Mouse (Mus musculus) hindbrain, embryonic 14.5 days (tissue): ENCODE measurements at regions not wholly inside any gene's neighbourhood (a gene's known extent, or its start where the extent isn't known, plus 50 kb on each side); places are given as distances from the start of the nearest gene placed in this dataset.
A peak's percentile ranks its signal among the peaks of the same experiment; 100 is the strongest.

ENCODE experiments used
- ATAC-seq: fragments of 200-750 bp; cut with Nextera tagmentation; 2 replicates; pipeline ENCODE4 v1.8.0; 2017; ENCODE audit warnings: moderate number of reproducible peaks, mild to moderate bottlenecking, moderate TSS enrichment, moderate library complexity; ENCODE audit not compliant: low FRiP score
- DNase-seq: peaks from one replicate; pipeline ENCODE4 v3.0.0-alpha.2; 2015; ENCODE audit warnings: low spot score
- H3K27ac ChIP-seq: fragments of 300-500 bp; sonication (generic); 2 replicates; pipeline ENCODE4 v1.5.1; 2014; ENCODE audit warnings: mild to moderate bottlenecking, moderate library complexity
- H3K27me3 ChIP-seq: fragments of 300-500 bp; sonication (generic); 2 replicates; pipeline ENCODE4 v1.6.1; 2014; ENCODE audit warnings: mild to moderate bottlenecking, low read length, mixed read lengths; ENCODE audit not compliant: control insufficient read depth, insufficient read depth
- H3K36me3 ChIP-seq: fragments of 300-500 bp; sonication (generic); replicated peaks from 2 replicates; pipeline ENCODE4 v1.6.1; 2014; ENCODE audit not compliant: control insufficient read depth, insufficient read depth
- H3K4me1 ChIP-seq: fragments of 300-500 bp; sonication (generic); replicated peaks from 2 replicates; pipeline ENCODE4 v1.6.1; 2014; ENCODE audit warnings: antibody characterized with exemption, low read length, mixed read lengths; ENCODE audit not compliant: control insufficient read depth, insufficient read depth
- H3K4me2 ChIP-seq: fragments of 300-500 bp; sonication (generic); replicated peaks from 2 replicates; pipeline ENCODE4 v1.6.1; 2014; ENCODE audit warnings: mild to moderate bottlenecking, moderate library complexity
- H3K4me3 ChIP-seq: fragments of 300-500 bp; sonication (generic); replicated peaks from 2 replicates; pipeline ENCODE4 v1.5.1; 2014; ENCODE audit warnings: mild to moderate bottlenecking, low read length
- H3K9ac ChIP-seq: fragments of 300-500 bp; sonication (generic); 2 replicates; pipeline ENCODE4 v1.6.1; 2014
- H3K9me3 ChIP-seq: fragments of 300-500 bp; sonication (generic); 2 replicates; pipeline ENCODE4 v1.6.1; 2016; ENCODE audit warnings: low read length; ENCODE audit not compliant: control insufficient read depth
- WGBS: fragments of 180-500 bp; shearing (Covaris S2); extraction: QIAGEN DNeasy Blood & Tissue Kit; methylation state at CpG from one replicate; pipeline ENCODE4 v1.1.7; 2014; 5-methylcytosine and 5-hydroxymethylcytosine counted together

GRCm38 (mm10) chr13:39898412-39898979 is 462.8 kb downstream of the Ofcc1 start:
- ATAC-seq (no peak), DNase-seq (no peak)
- Histone ChIP-seq H3K27me3 (no peaks in the 10 kb centered on the region), H3K27ac (no peak overlapping the region), H3K9me3 (no peaks in the 10 kb centered on the region), H3K9ac (no peak overlapping the region), H3K4me1 (no peaks in the 10 kb centered on the region), H3K36me3 (no peaks in the 10 kb centered on the region), H3K4me3 (no peak overlapping the region), H3K4me2 (no peak overlapping the region)
- WGBS = 83% methylated on average over 5 of the region's 5 CpGs

DNA sequence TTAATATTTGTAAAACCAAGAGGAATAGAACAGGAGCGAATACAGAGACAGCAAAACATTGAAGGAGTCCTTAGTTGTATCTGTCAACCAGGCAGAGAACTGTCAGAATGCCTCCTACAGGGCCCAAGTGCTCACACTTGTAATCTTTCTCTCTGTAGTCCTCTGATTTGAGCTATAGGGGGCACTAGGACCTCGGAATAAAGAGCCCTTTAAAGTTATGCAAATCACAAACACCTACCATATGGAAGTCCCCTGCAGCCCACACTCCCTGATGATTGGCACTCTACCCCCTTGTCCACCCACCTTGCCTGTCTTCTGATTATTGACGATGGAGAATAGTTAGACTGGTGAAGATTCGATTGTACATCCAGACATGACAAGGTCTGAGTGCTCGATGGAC is 467.1 kb downstream of the Ofcc1 start:
- Histone ChIP-seq H3K4me2 (no peak overlapping the region), H3K27me3 (peaks cover 13% of the 10 kb centered on the region; the same call in 1 of the 2 replicates), H3K4me3 (no peak overlapping the region), H3K9ac (no peak overlapping the region), H3K27ac (no peak overlapping the region), H3K4me1 (no peaks in the 10 kb centered on the region), H3K9me3 (no peaks in the 10 kb centered on the region), H3K36me3 (no peaks in the 10 kb centered on the region)
- ATAC-seq (no peak), DNase-seq (no peak)
- 65% methylated on average over 5 of the region's 5 CpGs for WGBS

- no peaks in the 10 kb centered on the region for H3K36me3 ChIP-seq
- H3K4me2 ChIP-seq = no peak overlapping the region
- no peaks in the 10 kb centered on the region for H3K9me3 ChIP-seq
- ATAC-seq (no peak), DNase-seq (no peak)
- H3K4me1 ChIP-seq = peaks cover 11% of the 10 kb centered on the region
- H3K9ac ChIP-seq = no peak overlapping the region
- H3K27me3 ChIP-seq = peaks cover 68% of the 10 kb centered on the region
- H3K4me3 ChIP-seq = no peak overlapping the region
- WGBS = 83% methylated on average over 7 of the region's 7 CpGs
- no peak overlapping the region for H3K27ac ChIP-seq
Measured at GRCm38 (mm10) chr13:39881066-39881465, 480.2 kb downstream of the Ofcc1 start.

- H3K27me3 ChIP-seq = peaks cover 78% of the 10 kb centered on the region
- DNase-seq (no peak), ATAC-seq (no peak)
- no peak overlapping the region for H3K9ac ChIP-seq
- H3K9me3 ChIP-seq = no peaks in the 10 kb centered on the region
- H3K4me3 ChIP-seq = no peak overlapping the region
- 59% methylated on average over 2 of the region's 2 CpGs for WGBS
- H3K27ac ChIP-seq = no peak overlapping the region
- peaks cover 11% of the 10 kb centered on the region for H3K4me1 ChIP-seq
- H3K36me3 ChIP-seq = no peaks in the 10 kb centered on the region
- no peak overlapping the region for H3K4me2 ChIP-seq
Measured at GRCm38 (mm10) chr13:39880136-39880535, 481.1 kb downstream of the Ofcc1 start.

GRCm38 (mm10) chr13:39877361-39878141 is 483.7 kb downstream of the Ofcc1 start:
- no peaks in the 10 kb centered on the region for H3K36me3 ChIP-seq
- WGBS = 14% methylated on average over 16 of the region's 16 CpGs
- peaks cover 72% of the 10 kb centered on the region for H3K27me3 ChIP-seq
- no peak for DNase-seq
- H3K9me3 ChIP-seq = no peaks in the 10 kb centered on the region
- peak overlapping the region; percentile 16 for H3K4me3 ChIP-seq
- peak overlapping the region; percentile 49 for H3K4me2 ChIP-seq
- H3K27ac ChIP-seq = no peak overlapping the region
- peaks cover 11% of the 10 kb centered on the region for H3K4me1 ChIP-seq
- ATAC-seq = peak; percentile 88
- peak overlapping the region; percentile 16; the same call in 1 of the 2 replicates for H3K9ac ChIP-seq

DNA sequence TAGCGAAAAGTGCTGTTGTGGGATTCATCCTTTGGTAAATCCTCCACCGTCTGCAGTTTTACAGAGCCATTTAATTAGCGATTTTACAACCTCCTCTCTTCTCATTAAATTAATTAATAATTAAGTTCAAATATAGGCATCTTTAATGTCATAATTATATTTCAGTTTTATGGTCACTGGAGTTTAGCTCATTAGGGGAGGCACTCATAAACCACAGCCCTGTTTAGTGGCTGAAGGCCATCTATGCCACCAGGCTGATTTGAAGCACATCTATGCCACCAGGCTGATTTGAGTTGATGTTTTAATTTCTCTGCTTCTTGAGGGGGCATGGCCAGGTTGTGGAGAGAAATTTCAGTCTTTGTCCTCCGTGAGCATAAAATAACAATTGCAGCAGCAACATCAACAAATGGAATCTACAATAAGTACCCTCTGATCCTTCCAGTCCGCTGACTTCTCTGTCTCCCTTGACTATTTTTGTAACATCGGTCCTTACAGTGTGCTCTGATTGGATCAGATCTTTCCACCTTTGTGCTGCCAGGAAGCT is 508.9 kb downstream of the Ofcc1 start:
- Histone ChIP-seq H3K9me3 (no peaks in the 10 kb centered on the region), H3K36me3 (no peaks in the 10 kb centered on the region), H3K4me1 (no peaks in the 10 kb centered on the region), H3K9ac (no peak overlapping the region), H3K27me3 (no peaks in the 10 kb centered on the region), H3K4me3 (no peak overlapping the region), H3K4me2 (no peak overlapping the region), H3K27ac (no peak overlapping the region)
- 80% methylated on average over 6 of the region's 6 CpGs for WGBS
- DNase-seq (no peak), ATAC-seq (no peak)

GRCm38 (mm10) chr13:39849391-39849790 is 511.9 kb downstream of the Ofcc1 start:
- Histone ChIP-seq H3K4me1 (no peaks in the 10 kb centered on the region), H3K9me3 (no peaks in the 10 kb centered on the region), H3K27me3 (no peaks in the 10 kb centered on the region), H3K9ac (no peak overlapping the region), H3K4me3 (no peak overlapping the region), H3K36me3 (no peaks in the 10 kb centered on the region), H3K27ac (no peak overlapping the region), H3K4me2 (no peak overlapping the region)
- 90% methylated on average over 1 of the region's 1 CpGs for WGBS
- DNase-seq (no peak), ATAC-seq (no peak)

DNA sequence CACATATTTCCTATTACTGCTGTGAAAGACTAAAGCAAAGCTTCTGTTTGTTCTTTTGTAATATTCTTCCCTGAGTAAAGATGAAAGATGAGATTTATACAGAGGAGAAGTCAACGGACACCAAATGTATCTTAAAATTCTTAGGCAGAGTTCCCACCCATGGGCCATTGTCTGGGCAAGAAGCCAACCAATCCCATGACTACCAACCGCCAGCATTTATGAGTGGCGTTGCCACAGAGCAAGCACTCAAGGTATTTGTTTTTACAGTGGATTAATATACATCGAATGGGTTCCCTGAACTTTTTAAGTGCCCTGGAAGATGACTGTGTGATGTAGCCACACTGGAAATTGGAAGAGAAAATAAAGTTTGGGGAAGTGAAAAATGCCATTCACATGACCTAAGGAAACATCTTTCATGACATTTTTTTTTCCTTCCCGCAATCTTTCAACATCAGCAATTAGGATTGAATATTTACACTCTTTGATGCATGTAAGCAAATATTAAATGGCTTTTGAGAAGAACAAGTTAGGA is 525.1 kb downstream of the Ofcc1 start:
- no peaks in the 10 kb centered on the region for H3K27me3 ChIP-seq
- 0 out of 2 replicates have a peak, but pooled peaks cover 4% of the 10 kb centered on the region for H3K4me1 ChIP-seq
- H3K9me3 ChIP-seq = no peaks in the 10 kb centered on the region
- H3K4me3 ChIP-seq = no peak overlapping the region
- no peaks in the 10 kb centered on the region for H3K36me3 ChIP-seq
- WGBS = 66% methylated on average over 5 of the region's 5 CpGs
- DNase-seq = no peak
- H3K4me2 ChIP-seq = no peak overlapping the region
- no peak overlapping the region for H3K27ac ChIP-seq
- no peak for ATAC-seq
- no peak overlapping the region for H3K9ac ChIP-seq

GRCm38 (mm10) chr13:39835302-39835701 is 525.9 kb downstream of the Ofcc1 start:
- H3K4me3 ChIP-seq = no peak overlapping the region
- no peaks in the 10 kb centered on the region for H3K36me3 ChIP-seq
- no peak overlapping the region for H3K4me2 ChIP-seq
- ATAC-seq = no peak
- H3K27me3 ChIP-seq = no peaks in the 10 kb centered on the region
- H3K9me3 ChIP-seq = no peaks in the 10 kb centered on the region
- H3K9ac ChIP-seq = no peak overlapping the region
- 24% methylated on average over 5 of the region's 5 CpGs for WGBS
- 0 out of 2 replicates have a peak, but pooled peaks cover 4% of the 10 kb centered on the region for H3K4me1 ChIP-seq
- H3K27ac ChIP-seq = peak overlapping the region; percentile 20; the same call in 1 of the 2 replicates
- DNase-seq = no peak
